Mouse (Mus musculus) gonadal fat pad, adult 2 months (tissue): ENCODE results near the gene Klk4. TPM values are rescaled to one million over a fixed set of nuclear protein-coding genes. Genes with fewer than 3 reads are reported as not detected.

ENCODE experiments used
- DNase-seq: peaks from one replicate; pipeline ENCODE4 v3.0.0-alpha.2; 2012; ENCODE audit warnings: low read depth
- polyA plus RNA-seq: library from polyadenylated mRNA; depleted of rRNA; stranded (reverse); fragments of >200 nt; gene quantifications from 2 replicates; pipeline ENCODE4 v1.2.3, GENCODE M21; 2012; rRNA removed

The Klk4 gene
- polyA plus RNA-seq, 1 experiment, result not detected

DNA sequence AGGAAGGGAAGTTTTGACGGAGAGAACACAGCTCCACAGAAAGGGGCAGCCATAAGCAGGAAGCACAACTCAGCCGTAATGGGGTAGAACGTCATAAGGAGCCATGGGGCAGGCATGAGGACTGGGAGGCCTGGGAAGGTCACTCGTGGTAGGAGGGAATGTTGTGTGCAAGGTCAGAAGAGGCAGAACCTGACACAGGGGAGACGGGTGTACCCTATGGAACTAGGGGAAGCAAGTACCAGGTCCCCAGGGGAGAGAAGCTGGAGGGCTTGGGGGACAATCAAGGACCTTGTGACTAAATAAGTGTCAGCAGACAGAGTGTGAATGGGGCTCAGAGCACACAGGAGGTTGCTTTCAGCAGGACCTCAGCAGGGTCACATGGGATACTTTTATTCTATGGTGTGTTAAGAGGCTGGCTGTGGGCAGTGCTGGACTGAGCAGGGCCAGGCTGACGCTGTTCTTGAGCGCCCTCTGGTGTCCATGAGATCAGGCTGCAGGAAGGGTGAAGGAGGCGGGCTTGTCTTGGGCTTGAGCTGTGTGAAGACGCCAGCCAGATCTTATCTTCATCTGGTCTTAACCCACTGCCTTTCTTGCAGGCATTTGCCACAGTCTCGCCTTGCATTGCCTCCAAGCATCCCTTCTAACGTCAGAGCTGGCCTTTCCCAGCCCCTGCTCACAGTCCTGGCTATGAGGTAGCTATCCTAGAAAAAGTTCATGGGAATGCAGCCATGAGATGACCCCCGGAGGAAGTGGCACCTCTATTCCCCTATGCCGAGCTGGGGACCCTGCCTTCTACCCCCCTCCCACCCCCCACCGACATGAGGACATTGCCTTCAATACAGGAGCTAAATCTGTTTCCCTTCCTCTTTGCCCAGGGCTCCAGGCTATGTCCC, 38.8 kb downstream of the Klk4 start:
- DNase-seq, result no peak

DNA sequence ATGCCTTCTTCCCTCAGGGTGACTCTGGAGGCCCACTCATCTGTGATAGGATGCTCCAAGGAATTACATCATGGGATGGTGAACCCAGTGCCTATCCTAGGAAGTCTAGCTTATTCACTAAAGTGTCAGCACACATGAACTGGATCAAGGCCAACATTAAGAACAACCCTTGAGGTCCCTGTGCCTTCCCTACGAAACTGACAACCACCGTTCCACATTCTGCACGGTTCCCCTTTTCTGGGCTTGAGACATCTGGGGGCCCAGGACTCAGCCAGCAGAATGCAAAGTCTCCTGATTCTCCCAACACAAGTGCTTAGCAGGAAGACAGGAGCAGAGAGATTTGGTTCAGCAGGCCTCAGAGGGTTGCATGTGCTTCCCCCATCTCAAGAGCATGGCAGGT, 39.6 kb downstream of the Klk4 start:
- DNase-seq, result no peak

DNA sequence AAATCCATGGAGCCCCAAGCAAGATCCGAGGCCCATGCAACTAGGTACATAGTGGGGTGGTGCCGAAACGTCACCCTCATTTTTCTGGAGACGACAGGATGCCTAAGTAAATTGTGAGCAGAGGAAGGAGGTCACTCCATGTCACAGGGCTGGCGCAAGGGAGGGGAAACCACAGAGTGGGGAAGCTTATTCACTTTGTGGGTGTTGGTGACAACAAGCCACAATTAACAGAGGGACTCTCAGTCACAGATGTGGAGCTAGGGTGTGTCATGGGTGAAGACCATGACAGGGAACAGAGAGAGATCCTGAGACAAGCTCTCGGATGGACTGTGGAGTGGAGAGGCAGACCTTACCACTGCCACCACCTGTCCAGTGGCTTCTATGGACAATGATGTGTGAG, 40.1 kb downstream of the Klk4 start:
- no peak for DNase-seq

DNA sequence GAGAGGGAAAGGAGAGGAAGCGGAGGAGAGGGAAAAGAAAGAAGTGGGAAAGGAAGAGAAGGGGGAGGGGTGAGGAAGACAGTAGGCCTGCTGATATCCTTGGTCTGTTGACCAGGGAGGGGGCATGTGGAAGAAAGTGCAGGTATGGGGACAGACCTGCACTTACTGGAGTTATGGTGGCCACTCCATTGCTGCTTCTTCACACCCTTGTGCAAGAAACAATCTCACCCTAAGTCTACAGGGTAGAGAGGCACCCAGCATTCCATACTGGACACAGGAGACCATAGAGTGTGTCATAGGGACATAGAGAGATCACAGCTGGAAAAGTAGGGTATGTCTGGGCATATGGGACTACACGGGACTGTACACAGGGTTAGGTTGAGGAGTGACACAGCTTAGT, 41.0 kb downstream of the Klk4 start:
- no peak for DNase-seq

DNA sequence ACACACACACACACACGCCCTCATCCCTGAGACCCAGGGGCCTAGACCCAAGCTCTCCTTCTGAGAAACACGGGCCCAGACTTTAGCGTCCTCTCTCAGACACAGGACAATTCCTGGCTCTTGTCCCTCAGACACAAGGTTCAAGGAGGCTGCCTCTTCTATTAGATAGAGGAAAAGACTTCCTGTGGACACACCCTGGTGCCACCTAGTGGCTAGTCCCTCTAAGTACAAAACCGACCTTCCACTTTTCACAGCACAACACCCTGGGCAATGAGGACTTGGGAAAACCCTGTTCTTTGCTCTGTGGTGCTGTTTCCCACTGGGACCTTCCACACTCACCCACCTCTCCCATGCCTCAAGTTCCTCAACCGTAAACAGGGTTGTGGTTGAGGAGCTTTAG, 45.0 kb downstream of the Klk4 start:
- DNase-seq, result no peak

DNA sequence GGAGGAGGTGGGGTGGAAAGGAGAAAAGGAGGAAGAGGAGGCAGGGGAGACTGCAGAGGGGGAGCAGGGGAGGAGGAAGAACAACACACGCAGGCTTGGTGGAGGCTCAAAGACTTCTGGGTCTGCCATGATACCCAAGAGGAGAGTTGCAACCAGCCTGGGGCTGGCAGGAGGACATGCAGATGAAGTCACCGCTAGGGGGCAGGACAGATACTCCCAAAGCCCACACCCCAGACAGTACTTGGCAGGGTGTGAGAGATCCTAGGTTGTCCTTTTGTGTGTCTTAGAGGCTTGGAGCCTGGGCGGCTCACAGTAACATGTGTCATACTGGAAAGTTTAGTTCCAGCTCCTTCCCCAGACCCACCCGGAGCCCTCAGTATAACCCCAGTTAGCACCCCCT, 47.6 kb downstream of the Klk4 start:
- DNase-seq, result no peak

DNA sequence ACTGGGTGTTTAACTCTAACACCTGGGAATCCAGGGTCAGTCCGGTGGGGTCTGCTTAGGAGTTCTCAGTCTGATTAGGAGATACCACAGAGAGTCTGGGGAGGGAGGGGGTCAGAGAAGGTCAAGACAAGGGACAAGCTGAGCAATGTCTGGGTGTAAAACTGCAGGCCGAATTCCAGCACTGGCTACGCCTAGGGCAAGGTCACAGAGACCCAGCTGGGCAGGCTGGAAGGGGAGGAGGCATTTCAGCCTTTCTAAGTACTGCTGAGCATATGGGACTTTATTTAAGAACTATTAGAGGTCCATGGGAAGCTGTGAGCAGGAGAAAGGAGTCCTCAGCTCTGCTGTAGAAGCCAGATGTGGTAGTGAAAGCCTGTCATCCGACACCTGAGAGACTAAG, 51.4 kb downstream of the Klk4 start:
- DNase-seq, result no peak

DNA sequence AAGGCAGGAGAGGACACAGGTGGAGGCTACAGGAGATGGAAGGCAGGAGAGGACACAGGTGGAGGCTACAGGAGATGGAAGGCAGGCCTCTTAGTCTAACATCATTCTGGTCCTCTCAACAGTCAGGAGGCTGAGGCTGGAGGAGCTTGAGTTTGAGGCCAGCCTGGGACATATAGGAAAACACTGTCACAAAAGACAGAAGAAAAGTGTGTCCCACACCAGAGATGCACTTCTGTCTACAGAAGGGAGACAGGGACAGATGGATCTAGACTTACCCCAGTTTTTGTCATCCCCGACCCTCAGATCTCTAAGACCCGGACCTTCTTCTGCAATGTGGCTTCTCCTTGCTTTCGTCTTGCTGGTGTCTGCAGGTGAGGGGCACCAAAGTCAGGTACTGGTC, 52.5 kb downstream of the Klk4 start, which contains the start of gene Klk15:
Gene Klk15, plus strand, starts transcription at position 301 of the 400 bp plus-strand sequence.
- no peak for DNase-seq

DNA sequence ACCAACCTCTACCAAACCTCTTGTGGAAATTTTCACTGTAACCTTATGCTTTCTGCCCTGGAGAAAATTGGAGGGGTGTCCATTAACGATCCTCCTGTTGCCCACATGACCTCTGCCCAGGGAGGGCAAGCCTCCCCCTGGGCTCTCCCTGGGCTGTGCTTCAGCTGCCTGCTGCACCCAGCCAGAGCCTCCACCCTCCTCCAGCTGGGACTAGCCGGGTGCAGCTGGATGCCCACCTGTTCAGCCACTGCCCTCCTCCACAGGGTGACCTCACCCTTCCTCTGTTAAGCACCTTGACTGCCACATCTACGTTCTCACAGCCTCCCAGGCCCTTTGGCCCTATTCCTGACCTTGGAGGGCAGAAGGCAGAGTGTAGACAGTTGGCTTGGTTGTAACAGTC, 53.8 kb downstream of the Klk4 start:
- no peak for DNase-seq

Other genes with a start within 250 kb of the Klk4 start
- not detected in 2 replicates for gene Ceacam18, start 246.5 kb upstream of the Klk4 start, polyA plus RNA-seq
- 3.1 and 5.4 TPM in 2 replicates for gene Siglece, start 221.0 kb upstream of the Klk4 start, polyA plus RNA-seq
- 11.5 and 15.1 TPM in 2 replicates for gene Ctu1, start 209.1 kb upstream of the Klk4 start, polyA plus RNA-seq
- 0.13 TPM in 1 of 2 replicates, not detected in the other for gene Klk14, start 190.7 kb upstream of the Klk4 start, polyA plus RNA-seq
- 0.22 and 0.38 TPM in 2 replicates for gene Klk13, start 168.6 kb upstream of the Klk4 start, polyA plus RNA-seq
- gene Klk12, start 112.3 kb upstream of the Klk4 start, polyA plus RNA-seq, result not detected in 2 replicates
- gene Klk11, start 106.6 kb upstream of the Klk4 start, polyA plus RNA-seq, result 0.28 TPM in 1 of 2 replicates, not detected in the other
- gene Klk10, start 100.1 kb upstream of the Klk4 start, polyA plus RNA-seq, result 0.67 and 1.1 TPM in 2 replicates
- gene Klk9, start 89.3 kb upstream of the Klk4 start, polyA plus RNA-seq, result not detected in 2 replicates
- gene Klk8, start 83.6 kb upstream of the Klk4 start, polyA plus RNA-seq, result 1.1 and 1.6 TPM in 2 replicates
- gene Klk7, start 69.9 kb upstream of the Klk4 start, polyA plus RNA-seq, result not detected in 2 replicates
- not detected in 2 replicates for gene Klk6, start 56.7 kb upstream of the Klk4 start, polyA plus RNA-seq
- gene Klk5, start 39.2 kb upstream of the Klk4 start, polyA plus RNA-seq, result not detected in 2 replicates
- not detected in 2 replicates for gene Klk15, start 52.6 kb downstream of the Klk4 start, polyA plus RNA-seq
- gene Klk1b8, start 69.5 kb downstream of the Klk4 start, polyA plus RNA-seq, result 0.57 and 0.96 TPM in 2 replicates
- not detected in 2 replicates for gene Klk1b1, start 85.6 kb downstream of the Klk4 start, polyA plus RNA-seq
- not detected in 2 replicates for gene Klk1b9, start 94.9 kb downstream of the Klk4 start, polyA plus RNA-seq
- 0.25 and 0.66 TPM in 2 replicates for gene Klk1b11, start 114.7 kb downstream of the Klk4 start, polyA plus RNA-seq
- gene Klk1b26, start 131.0 kb downstream of the Klk4 start, polyA plus RNA-seq, result 0.81 and 1.6 TPM in 2 replicates
- gene Klk1b27, start 171.1 kb downstream of the Klk4 start, polyA plus RNA-seq, result 1.5 and 26.9 TPM in 2 replicates
- gene Klk1b21, start 221.2 kb downstream of the Klk4 start, polyA plus RNA-seq, result 0.23 and 0.51 TPM in 2 replicates
- gene Klk1b22, start 231.5 kb downstream of the Klk4 start, polyA plus RNA-seq, result 16.3 TPM in 1 of 2 replicates, not detected in the other